Mouse (Mus musculus): ENCODE results near the gene Fam98b.

Gene Fam98b

DNA sequence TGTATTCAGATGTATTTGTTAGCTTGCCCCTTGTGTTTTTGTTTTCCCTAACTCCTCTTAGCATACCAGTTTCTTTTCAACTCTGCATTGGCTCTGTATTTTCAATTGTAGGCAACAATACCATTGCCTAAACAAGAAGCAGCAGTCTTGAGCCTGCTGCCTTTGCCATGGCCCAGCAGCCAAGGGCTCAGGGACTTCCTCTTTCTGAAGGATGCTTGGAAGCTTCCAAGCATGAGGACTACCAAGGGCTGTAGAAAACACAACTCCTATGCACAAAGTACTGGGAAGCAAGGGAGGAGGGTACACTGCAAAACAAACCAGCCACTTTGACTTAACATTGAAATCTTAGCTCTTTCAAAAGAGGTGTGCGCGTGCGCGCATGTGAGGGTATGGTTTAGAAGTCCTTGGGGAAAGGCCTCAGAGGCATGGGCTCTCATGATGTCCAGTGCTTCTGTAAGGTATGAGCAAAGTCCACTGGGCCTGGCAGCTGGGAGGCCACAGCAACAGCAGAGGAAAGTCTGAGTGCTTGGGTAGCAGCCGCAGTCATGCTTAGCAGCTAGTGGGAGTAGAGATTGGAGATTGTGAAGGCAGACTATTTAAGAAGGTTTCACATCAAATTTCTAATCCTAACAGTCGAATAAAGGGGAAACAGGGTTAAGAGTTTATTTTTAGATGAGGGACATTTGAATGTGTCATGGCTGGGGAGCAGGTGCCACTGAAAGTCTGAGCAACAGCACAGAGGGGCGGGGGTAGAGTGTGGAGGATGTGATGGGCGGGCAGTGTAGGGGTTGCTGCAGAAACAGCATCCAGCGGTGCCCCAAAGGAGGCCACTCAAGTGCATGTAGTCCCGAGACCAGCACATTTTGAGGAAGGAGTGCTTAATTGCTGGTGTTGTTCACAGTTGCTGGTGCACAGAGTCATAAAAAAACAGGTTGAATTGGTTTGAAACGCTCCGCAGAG lies 54.1 kb downstream of the Fam98b start:
- no peak for DNase-seq (ENCODE audit: extremely low spot score)

DNA sequence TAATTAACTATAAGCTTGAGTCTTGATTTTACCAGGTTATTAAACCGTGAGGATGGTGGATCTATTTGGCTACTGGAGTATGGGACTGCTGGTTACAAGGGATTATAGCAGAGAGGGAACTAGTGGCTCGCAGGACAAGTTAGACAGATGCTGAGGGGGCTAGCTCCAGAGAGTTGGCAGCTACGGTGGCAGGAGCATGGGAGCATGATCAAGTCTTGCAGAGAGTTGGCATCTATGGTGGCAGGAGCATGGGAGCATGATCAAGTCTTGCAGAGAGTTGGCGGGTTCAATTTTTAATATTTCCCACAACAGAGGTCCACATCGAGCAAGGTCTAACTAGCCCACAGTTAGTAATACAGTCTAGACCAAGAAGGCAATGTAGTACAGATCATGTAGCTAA lies 55.4 kb downstream of the Fam98b start:
- no peak for DNase-seq (ENCODE audit: extremely low spot score)

DNA sequence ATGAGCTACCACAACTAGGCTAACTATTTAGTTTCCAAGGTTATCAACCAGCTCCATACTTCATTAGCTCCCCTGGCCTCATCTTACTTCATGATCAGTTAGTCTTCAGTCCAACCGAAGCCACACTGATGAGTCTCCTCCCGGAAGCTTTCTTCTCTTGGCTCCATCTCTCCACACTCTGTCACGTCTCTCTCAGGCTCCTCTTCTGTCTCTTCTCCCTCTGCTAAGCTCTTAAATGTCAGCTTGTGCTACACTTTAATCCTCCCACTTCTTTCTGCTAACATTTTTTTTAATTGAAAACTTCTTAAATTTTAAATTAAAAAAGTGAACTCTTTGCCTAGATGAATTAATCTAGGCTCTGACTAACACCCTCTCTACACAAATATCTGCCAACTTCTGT lies 58.4 kb downstream of the Fam98b start:
- no peak for DNase-seq (ENCODE audit: extremely low spot score)

DNA sequence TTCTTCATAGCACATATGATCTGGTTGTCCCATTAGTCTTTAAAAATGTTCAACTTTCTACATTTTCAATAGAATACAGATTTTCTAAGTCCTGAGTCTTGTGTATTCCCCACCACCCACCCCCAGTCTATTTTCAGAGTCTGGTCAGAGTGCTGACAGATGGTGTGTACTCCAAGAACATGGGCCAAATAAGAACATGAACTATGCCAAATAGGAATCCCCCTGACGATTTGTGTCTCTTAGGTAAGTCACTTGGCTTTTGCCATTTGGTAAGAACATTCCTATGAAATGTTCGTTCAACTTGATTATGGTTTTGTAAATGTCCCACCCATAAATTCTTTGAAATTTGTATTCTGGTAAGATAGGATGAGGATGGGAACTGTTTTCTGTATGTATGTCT lies 59.5 kb downstream of the Fam98b start:
- no peak for DNase-seq (ENCODE audit: extremely low spot score)

DNA sequence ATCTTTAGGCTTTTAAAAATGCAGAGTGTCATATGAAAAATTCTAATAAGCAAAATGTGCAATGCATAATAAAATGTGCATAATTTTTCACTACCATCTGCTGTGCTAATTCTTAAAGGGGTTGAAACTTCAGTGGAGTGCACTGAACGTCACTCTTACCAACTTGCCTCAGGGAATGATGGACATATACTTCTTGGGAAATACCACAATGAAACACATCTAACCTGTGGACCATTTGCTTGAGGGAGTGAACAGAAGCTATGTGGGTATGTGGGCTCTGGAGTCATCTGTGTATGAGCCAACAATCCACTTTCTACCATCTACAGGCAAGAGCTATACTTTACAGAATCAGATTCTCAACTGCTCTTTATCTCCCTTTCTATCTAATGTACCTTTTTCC lies 61.8 kb downstream of the Fam98b start:
- DNase-seq (ENCODE audit: extremely low spot score) = no peak

DNA sequence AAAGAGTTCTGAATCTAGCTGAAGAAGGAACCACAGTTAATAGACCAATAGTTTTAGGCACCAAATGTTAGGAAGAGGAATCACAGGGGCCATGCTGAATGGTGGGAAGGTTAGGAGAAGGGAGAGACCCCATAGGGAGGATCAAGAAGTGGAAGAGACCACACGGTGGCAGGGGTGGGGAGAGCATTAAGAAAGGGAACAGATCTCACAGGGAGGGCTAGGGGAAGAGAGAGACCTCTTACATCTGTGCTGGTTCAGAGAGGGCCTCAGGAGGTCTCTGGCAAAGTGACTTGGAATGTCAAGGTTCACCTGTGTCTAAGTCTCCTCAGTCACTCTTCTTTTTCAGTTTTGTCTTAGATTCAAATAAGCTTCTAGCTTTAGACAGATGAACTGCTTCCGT lies 62.5 kb downstream of the Fam98b start:
- DNase-seq (ENCODE audit: extremely low spot score) = no peak

DNA sequence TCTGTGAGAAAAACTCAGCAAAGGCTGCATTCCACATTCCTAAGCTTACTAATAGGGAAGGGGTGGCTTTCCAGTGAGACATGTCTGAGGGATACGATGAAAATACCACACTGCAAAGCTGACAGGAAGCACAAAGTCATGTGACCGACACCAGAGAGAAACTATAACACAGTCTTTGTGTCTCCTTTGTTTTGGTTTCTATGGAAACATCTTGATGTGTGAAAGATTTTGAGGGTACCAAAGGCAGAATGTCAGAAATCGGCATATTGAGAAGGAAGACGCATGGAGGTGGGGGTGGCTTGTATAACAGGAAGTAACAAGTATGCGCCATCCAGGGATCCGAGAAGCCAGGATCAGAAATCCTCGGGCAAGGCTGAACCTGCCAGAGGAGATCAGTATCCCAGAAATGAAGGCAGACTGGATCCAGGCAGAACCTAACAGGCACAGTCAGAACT lies 62.9 kb downstream of the Fam98b start:
- DNase-seq (ENCODE audit: extremely low spot score) = no peak

DNA sequence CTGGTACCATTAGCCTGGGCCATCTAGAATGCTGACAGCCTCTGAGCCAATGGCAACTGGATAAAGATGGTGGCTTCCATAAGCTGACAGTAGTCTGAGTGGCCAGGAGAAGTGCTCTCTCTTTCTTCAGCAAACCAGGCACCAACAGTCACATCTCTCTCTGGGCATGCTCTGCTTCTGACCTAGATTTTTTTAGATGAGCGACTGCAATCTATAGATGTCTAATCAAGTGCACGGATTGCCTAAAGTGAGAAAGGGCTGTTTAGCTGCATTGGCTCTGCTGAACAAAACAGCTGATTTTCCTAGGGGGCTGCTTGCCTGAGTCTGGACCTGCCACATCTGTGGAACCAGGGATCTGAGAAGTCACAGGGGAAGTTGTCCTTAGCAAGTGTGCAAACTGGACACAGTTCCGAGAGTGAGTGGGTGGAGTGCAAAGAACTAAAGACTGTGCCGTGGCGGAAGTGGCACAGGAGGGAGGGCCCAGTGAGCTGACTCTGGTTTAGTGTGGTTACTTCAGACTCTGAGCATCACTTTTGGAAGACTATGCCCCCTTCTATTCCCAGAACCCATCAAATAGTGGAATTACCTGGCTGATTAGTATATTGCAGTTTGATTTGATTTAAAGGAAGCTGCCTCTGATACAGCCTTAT lies 64.2 kb downstream of the Fam98b start:
- DNase-seq (ENCODE audit: extremely low spot score) = no peak

DNA sequence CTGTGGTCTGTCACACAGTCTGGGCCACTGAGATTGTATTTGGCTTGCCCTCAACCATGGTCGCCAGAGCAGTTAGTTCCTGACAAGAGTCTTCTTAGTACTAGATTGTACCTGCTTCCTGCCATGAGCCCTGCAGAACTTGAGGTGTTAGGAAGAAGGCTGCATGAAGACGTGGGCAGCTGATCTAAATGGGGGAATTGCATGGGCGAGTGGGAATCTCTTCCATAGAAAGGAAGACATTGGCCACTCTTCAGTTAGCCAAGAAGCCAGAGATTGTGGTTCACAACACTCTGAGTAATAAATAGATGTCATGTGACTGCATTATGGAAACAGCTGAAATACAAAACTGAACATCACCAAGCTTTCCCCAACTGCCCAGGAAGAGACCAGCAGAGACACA lies 69.5 kb downstream of the Fam98b start:
- DNase-seq (ENCODE audit: extremely low spot score) = no peak

Data from embryo, embryonic 9.5 days (tissue).